Mouse (Mus musculus) C2C12 (cell line): ENCODE data around the gene Kctd10. TPM values are rescaled to one million over a fixed set of nuclear protein-coding genes. Genes with fewer than 3 reads are reported as not detected.
A peak's percentile ranks its signal among the peaks of the same experiment; 100 is the strongest.

Experiments used
- H3K27me3 ChIP-seq: one replicate; pipeline ENCODE4 v1.6.1; 2011; ENCODE audit not compliant: control insufficient read depth, insufficient read depth, insufficient read length
- H3K36me3 ChIP-seq: one replicate; pipeline ENCODE4 v1.6.1; 2011; ENCODE audit not compliant: control insufficient read depth, insufficient read depth
- H3K4me3 ChIP-seq: one replicate; pipeline ENCODE4 v1.5.1; 2011; ENCODE audit warnings: mild to moderate bottlenecking, control low read depth; ENCODE audit not compliant: poor library complexity, insufficient read depth, severe bottlenecking
- H3K79me2 ChIP-seq: one replicate; pipeline ENCODE4 v1.6.1; 2011; ENCODE audit not compliant: control insufficient read depth, insufficient read depth
- H3K79me3 ChIP-seq: one replicate; pipeline ENCODE4 v1.6.1; 2011; ENCODE audit warnings: low read depth, control low read depth
- H3ac ChIP-seq: one replicate; pipeline ENCODE3; 2011; ENCODE audit warnings: low read depth; ENCODE audit not compliant: control insufficient read depth, insufficient read length
- CEBPB ChIP-seq: IDR thresholded peaks from one replicate; pipeline ENCODE4 v1.6.1; 2011; ENCODE audit warnings: low read depth, mild to moderate bottlenecking, control low read depth, moderate library complexity
- CTCF ChIP-seq: IDR thresholded peaks from one replicate; pipeline ENCODE4 v1.5.1; 2011; ENCODE audit not compliant: control insufficient read depth, insufficient read depth, insufficient read length
- FOSL1 ChIP-seq: IDR thresholded peaks from one replicate; pipeline ENCODE4 v1.8.0; 2011; ENCODE audit warnings: mild to moderate bottlenecking, low read length; ENCODE audit not compliant: poor library complexity, insufficient read depth, severe bottlenecking
- MAX ChIP-seq: IDR thresholded peaks from one replicate; pipeline ENCODE4 v1.6.1; 2011; ENCODE audit warnings: mild to moderate bottlenecking, control low read depth
- MYOD1 ChIP-seq: IDR thresholded peaks from one replicate; pipeline ENCODE4 v1.6.1; 2011; ENCODE audit warnings: low read depth; ENCODE audit not compliant: control insufficient read depth, insufficient read length
- MYOG ChIP-seq: IDR thresholded peaks from one replicate; pipeline ENCODE4 v1.6.1; 2011; ENCODE audit not compliant: control insufficient read depth, insufficient read length; ENCODE audit errors: extremely low read depth
- USF1 ChIP-seq: IDR thresholded peaks from one replicate; pipeline ENCODE4 v1.6.1; 2011; ENCODE audit warnings: low read depth, mild to moderate bottlenecking, control low read depth, moderate library complexity
- polyA plus RNA-seq: library from polyadenylated mRNA; unstranded; fragments of >200 nt; fragmentation: generic; extraction: Trizol; gene quantifications from one replicate; pipeline ENCODE4 v1.2.1, GENCODE M21; 2012; ENCODE audit warnings: missing spikeins

Kctd10 gene
- polyA plus RNA-seq, 1 experiment: 243 TPM

GRCm38 (mm10) chr5:114422591-114422990, 42.3 kb upstream of the Kctd10 start:
- TF ChIP-seq CEBPB: no peak
- no peak for TF ChIP-seq MYOG
- no peak for TF ChIP-seq MYOD1
- no peak for TF ChIP-seq MAX
- no peak for TF ChIP-seq FOSL1
- no peak for TF ChIP-seq CTCF
- TF ChIP-seq USF1: no peak
- no peaks in the 10 kb centered on the region for H3K79me3 ChIP-seq
- no peaks in the 10 kb centered on the region for H3K79me2 ChIP-seq
- H3ac ChIP-seq: no peak overlapping the region
- peaks cover 4% of the 10 kb centered on the region for H3K27me3 ChIP-seq
- H3K4me3 ChIP-seq: no peak overlapping the region
- peaks cover 9% of the 10 kb centered on the region for H3K36me3 ChIP-seq

DNA sequence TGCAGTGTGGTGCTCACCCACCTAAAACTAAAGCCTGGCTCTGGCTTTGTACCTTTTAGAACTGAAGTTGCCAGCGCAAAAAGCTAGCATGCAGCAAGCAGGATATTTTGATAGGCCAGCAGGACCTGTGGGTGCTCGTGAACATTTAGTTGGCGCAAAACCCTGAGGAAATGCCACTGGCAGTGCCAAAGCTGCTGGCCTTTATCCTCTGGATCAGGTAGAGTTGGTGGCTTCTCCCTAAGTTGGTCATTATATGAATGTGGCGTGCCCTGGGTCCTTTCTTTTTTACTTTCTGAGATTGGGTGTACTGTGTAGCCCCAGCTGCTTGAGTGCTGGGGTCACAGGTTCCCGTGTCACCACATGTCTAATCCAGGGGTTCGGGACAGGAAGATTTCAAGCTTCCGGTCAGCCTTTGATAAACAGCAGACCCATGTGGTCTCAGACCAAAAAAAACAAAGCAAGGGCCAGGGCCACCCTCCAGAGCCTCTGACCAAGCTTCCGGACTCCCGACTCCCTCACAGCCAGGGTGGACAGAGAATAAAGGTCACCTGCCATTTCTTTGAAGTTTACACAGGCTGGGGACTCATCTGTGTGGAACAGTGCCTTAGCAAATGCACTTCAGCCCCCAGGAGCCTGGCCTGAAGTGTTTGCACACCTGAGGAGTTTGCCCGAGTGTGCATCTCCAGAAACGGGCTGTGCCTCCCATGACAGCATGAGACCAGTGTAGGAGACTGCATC, 41.4 kb upstream of the Kctd10 start:
- peaks cover 11% of the 10 kb centered on the region for H3K36me3 ChIP-seq
- no peak overlapping the region for H3K4me3 ChIP-seq
- H3K27me3 ChIP-seq: peaks cover 2% of the 10 kb centered on the region
- H3ac ChIP-seq: no peak overlapping the region
- TF ChIP-seq FOSL1: no peak
- TF ChIP-seq USF1: no peak
- no peak for TF ChIP-seq CTCF
- no peak for TF ChIP-seq MYOG
- no peak for TF ChIP-seq MYOD1
- no peak for TF ChIP-seq MAX
- no peak for TF ChIP-seq CEBPB
- H3K79me2 ChIP-seq: no peaks in the 10 kb centered on the region
- no peaks in the 10 kb centered on the region for H3K79me3 ChIP-seq

GRCm38 (mm10) chr5:114418541-114418940, 38.2 kb upstream of the Kctd10 start:
- peaks cover 39% of the 10 kb centered on the region for H3K36me3 ChIP-seq
- no peaks in the 10 kb centered on the region for H3K79me3 ChIP-seq
- H3ac ChIP-seq: no peak overlapping the region
- H3K79me2 ChIP-seq: no peaks in the 10 kb centered on the region
- H3K27me3 ChIP-seq: no peaks in the 10 kb centered on the region
- peak; percentile 10 for TF ChIP-seq CTCF
- TF ChIP-seq MYOG: no peak
- H3K4me3 ChIP-seq: no peak overlapping the region

- peaks cover 55% of the 10 kb centered on the region for H3K36me3 ChIP-seq
- no peak for TF ChIP-seq USF1
- no peak for TF ChIP-seq FOSL1
- no peak for TF ChIP-seq CTCF
- TF ChIP-seq MAX: no peak
- TF ChIP-seq MYOG: no peak
- no peak for TF ChIP-seq CEBPB
- TF ChIP-seq MYOD1: no peak
- no peak overlapping the region for H3K4me3 ChIP-seq
- H3ac ChIP-seq: no peak overlapping the region
- no peaks in the 10 kb centered on the region for H3K27me3 ChIP-seq
- H3K79me2 ChIP-seq: no peaks in the 10 kb centered on the region
- H3K79me3 ChIP-seq: no peaks in the 10 kb centered on the region
Observed at GRCm38 (mm10) chr5:114416855-114417254, 36.5 kb upstream of the Kctd10 start.

GRCm38 (mm10) chr5:114415606-114416005, 35.3 kb upstream of the Kctd10 start:
- no peaks in the 10 kb centered on the region for H3K79me2 ChIP-seq
- no peak overlapping the region for H3K4me3 ChIP-seq
- H3K36me3 ChIP-seq: peaks cover 65% of the 10 kb centered on the region
- H3K79me3 ChIP-seq: no peaks in the 10 kb centered on the region
- TF ChIP-seq MYOD1 (no peak), MAX (no peak), MYOG (no peak)
- H3K27me3 ChIP-seq: no peaks in the 10 kb centered on the region
- H3ac ChIP-seq: no peak overlapping the region

DNA sequence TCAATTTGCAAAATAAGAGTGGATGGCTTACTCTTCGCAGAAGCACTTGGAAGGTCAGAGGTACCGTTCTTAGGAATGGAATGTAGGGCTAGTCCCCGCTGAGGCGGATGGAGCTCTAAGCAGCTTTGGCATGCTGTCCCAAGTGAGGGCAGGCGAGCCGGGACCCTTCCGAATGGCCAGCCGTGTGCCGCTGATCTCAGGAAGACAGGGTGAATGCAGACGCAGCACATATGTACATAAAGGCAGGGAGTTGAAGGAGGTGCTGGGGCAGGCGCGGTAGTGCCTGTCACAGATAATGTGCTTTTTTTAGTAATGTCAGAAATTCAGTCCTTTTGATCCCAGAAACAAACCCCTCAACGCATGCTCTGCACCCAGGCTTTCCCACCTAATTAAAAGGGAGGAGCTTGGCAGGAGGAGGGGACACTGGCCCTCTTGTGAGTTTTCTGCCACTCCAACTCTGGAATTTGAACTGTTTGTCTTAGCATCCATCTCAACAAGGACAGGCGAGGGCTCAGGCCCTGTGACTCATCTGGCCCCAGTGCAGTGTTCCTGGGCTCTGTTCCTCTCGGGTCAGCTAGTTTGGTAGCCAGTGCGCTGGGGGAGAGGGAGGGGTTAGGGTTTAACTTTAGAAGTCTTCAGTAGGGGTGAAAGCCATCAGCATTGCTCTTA, 32.9 kb upstream of the Kctd10 start:
- no peaks in the 10 kb centered on the region for H3K27me3 ChIP-seq
- H3K4me3 ChIP-seq: no peak overlapping the region
- H3K36me3 ChIP-seq: peaks cover 78% of the 10 kb centered on the region
- no peak overlapping the region for H3ac ChIP-seq
- no peaks in the 10 kb centered on the region for H3K79me3 ChIP-seq
- TF ChIP-seq CEBPB (no peak), MAX (no peak), MYOG (no peak), FOSL1 (no peak), MYOD1 (no peak)
- H3K79me2 ChIP-seq: no peaks in the 10 kb centered on the region
